Mouse (Mus musculus) erythroid progenitor cell, adult 5-6 weeks (primary cell): ENCODE results near the gene Myh14. TPM values are rescaled to one million over a fixed set of nuclear protein-coding genes. Genes with fewer than 3 reads are reported as not detected.

Experiments
- ATAC-seq: replicated peaks from 2 replicates; pipeline ENCODE4 v1.8.0; 2016; ENCODE audit warnings: moderate number of reproducible peaks, mild to moderate bottlenecking, moderate TSS enrichment, inconsistent platforms; ENCODE audit not compliant: poor library complexity, low FRiP score, severe bottlenecking
- total RNA-seq, 2 experiments: library from RNA; stranded (forward) in 1 of 2; stranded (reverse) in 1 of 2; fragments of 150-400 nt in 1 of 2; fragments of 186-747, 209-891 nt in 1 of 2; gene quantifications; 2 replicates each; pipeline versions ENCODE4 v1.2.3 to v1.2.4; 2015 to 2017; ENCODE audit warnings: low replicate concordance in 2 of 2

Myh14 gene
- total RNA-seq, 2 experiments from 2014 or later, result 0.08 TPM; not detected in 1

DNA sequence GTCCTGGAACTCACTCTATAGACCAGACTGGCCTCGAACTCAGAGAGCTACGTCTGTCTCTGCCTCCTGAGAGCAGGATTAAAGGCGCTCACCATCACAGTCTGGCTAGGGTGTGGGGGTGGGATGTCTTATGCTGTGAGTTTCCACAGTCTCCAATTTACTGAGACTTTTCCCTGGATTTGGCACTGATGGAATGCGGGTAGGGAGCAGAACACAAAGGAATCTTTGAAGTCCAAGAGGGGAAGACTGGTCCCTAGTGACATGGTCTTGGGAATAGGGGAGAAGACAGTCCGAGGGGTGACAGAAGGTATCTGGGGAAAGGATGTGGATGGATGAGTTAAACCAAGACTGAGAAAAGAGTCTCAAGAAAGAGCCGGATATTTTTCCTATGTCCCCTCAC lies 83.0 kb downstream of the Myh14 start:
- ATAC-seq, result no peak

DNA sequence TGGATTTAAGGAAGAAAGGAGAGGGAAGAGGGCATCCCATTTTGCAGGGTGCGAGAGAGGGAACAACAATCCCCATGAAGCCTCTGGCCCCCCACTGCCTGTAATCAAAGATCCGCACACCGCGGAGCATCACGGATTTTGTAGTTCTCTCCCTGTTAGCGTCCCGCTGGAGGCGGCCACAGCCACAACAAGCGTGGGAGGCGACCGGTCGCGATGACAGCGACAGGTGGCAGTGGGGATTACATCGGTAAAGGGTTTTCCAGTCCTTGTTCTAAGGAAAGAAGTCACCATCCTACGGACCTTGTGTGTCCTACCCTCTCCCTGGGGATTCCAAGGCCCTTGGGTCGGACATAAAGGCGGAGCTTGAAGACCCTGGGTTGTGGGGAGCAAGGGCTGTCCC lies 83.7 kb downstream of the Myh14 start:
- ATAC-seq, result no peak

GRCm38 (mm10) chr7:44586518-44586917 lies 84.1 kb downstream of the Myh14 start:
- ATAC-seq, result no peak

DNA sequence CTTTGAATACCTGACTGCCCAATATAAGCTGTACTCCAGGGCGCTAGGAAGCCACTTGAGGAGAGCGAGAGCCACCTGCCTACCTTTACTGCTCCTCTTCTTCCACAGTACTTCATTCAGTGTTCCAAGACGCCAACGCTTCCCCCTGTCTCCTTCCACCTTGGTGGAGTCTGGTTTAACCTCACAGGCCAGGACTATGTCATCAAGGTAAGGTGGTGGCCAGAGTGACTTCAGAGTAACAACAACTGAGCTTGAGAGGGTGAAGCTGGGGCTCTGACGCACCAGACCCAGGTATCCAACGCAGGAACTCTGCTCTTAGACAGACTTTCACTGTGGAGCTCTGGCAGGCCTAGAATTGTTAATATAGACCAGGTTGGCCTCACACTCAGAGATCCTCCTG lies 85.0 kb downstream of the Myh14 start:
- ATAC-seq, result no peak

- ATAC-seq, result no peak
Measured at GRCm38 (mm10) chr7:44584921-44585320, 85.7 kb downstream of the Myh14 start.

DNA sequence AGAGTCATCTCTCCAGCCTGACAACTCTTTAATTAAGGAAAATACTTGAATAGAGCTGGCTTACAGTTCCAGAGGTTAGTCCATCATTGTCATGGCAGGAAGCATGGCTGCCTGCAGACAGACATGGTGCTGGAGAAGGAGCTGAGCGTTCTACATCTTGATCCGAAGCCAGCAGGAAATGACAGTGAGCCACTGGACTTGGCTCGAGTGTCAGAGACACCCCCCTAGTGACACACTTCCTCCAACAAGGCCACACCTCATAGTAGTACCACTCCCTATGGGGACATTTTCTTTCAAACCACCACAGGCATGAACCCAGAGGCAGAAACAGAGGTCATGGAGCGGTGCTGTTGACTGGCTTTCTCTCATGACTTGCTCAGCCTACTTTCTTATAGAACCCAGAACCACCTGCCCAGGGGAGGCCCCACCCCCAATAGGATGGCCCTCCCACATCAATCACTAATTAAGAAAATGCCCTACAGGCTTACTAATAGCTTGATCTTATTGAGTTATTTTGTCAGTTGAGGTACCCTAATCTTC lies 86.3 kb downstream of the Myh14 start:
- ATAC-seq, result no peak

- ATAC-seq, result no peak
Measured at GRCm38 (mm10) chr7:44583146-44583545, 87.5 kb downstream of the Myh14 start.

DNA sequence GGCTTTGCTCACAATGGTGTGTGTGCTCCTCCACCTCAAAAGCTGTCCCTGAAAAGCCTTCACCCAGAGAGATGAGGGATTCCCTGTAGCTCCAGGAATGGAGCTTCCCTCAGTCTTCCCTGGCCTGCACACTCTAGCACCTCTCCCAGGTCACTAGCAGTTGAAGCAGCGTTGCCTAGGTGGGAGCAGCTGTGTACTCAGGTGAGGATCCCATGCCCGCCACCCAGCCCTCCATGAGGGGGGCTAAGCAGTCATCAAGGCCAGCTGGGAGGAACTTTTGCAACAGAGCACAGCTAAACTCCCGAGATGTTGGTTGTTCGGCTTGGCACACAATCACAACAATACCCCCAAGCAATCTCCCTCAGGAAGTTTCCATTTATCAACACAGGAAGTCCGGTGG lies 87.9 kb downstream of the Myh14 start:
- no peak; the same call in 1 of the 2 replicates for ATAC-seq

- no peak for ATAC-seq
Measured at GRCm38 (mm10) chr7:44581637-44582036, 89.0 kb downstream of the Myh14 start.

GRCm38 (mm10) chr7:44576333-44576844 lies 94.3 kb downstream of the Myh14 start:
- ATAC-seq, result no peak

DNA sequence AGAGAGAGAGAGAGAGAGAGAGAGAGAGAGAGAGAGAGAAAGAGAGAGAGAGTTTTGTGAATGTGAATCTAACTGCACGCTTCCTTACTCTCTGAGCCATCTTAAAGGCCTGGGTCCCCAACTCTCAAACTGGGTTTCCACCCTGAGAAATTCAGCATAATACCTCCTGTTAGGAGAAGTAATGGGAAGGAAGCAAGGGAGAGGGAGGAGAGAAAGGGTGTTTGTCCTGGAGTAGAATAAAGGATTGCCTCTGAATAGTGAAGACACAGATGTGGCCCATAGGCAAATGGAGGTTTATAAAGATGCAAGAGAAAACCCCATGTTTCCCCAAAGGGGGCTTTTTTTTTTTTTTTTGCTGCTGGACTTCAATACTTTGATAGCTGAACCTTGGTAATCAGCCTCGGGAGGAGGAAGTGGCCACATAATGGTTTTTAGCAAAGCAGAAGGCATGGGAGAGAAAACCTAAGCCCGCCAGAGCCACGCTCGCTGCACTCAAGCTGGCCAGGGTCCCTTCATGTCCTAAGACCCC lies 97.6 kb downstream of the Myh14 start:
- ATAC-seq, result no peak

GRCm38 (mm10) chr7:44572213-44572701 lies 98.4 kb downstream of the Myh14 start, which contains the start of gene Napsa:
Gene Napsa (plus strand): TSS chr7:44572380.
- ATAC-seq, result no peak

DNA sequence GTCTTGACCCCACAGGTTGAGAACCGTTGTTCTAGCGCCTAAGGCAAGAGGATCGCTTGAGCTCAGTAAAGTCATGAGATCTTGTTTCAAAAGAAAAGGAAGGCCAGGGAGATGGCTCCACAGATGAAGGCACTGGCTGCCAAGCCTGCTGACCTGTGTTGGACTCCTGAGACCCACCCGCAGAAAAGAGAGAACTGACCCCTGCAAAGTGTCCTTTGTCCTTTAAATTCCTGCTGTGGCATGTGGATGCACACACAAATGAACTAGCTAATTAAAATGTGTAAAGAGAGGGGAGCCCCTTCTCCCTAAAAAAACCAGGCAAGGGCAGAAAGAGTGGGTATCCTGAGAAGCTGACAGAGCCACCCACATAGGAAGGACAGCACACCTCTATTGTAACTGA lies 98.8 kb downstream of the Myh14 start:
- ATAC-seq, result no peak

- no peak for ATAC-seq
Measured at GRCm38 (mm10) chr7:44570989-44571388, 99.7 kb downstream of the Myh14 start.

DNA sequence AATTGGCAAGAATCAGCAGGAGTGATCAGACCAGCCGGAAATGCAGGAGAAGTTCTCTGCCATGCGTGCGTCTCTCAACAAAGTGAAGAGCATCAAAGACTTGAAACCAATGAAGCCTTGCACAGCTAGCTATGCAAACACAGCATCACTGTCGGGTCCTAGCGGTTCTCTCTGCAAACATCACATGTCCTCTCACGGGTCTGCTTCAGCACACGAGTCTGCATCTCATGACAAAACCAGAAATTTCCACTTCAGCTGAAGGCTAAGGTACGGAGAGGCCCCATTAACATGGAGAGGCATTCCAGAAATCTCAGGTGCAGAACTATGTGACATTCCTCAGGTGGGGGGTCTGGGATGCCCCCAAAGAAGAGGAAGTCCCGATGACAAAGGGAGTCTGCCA lies 101.8 kb downstream of the Myh14 start:
- no peak for ATAC-seq

- ATAC-seq, result no peak
Measured at GRCm38 (mm10) chr7:44565414-44565813, 105.2 kb downstream of the Myh14 start.

GRCm38 (mm10) chr7:44564486-44564885 lies 106.2 kb downstream of the Myh14 start:
- ATAC-seq, result no peak

DNA sequence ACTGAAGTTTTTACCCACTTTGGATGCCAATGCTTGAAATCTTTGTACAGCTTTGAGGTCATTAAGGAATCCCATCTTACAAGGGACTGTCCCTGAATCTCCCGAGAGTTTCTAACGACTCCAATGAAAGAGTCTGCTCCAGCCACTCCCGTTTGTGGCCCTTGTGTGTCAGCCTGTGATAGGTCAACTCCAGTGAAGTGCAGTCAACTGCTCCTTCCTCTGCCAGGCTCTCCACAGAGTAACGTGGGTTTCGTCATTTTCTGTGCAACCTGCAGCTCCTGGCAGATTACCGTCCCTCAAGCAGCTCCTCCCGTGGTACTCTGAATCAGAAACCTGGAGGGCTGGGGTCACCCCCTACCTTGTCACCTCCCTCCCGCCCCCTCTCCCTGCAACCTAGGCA lies 107.4 kb downstream of the Myh14 start:
- ATAC-seq, result no peak

DNA sequence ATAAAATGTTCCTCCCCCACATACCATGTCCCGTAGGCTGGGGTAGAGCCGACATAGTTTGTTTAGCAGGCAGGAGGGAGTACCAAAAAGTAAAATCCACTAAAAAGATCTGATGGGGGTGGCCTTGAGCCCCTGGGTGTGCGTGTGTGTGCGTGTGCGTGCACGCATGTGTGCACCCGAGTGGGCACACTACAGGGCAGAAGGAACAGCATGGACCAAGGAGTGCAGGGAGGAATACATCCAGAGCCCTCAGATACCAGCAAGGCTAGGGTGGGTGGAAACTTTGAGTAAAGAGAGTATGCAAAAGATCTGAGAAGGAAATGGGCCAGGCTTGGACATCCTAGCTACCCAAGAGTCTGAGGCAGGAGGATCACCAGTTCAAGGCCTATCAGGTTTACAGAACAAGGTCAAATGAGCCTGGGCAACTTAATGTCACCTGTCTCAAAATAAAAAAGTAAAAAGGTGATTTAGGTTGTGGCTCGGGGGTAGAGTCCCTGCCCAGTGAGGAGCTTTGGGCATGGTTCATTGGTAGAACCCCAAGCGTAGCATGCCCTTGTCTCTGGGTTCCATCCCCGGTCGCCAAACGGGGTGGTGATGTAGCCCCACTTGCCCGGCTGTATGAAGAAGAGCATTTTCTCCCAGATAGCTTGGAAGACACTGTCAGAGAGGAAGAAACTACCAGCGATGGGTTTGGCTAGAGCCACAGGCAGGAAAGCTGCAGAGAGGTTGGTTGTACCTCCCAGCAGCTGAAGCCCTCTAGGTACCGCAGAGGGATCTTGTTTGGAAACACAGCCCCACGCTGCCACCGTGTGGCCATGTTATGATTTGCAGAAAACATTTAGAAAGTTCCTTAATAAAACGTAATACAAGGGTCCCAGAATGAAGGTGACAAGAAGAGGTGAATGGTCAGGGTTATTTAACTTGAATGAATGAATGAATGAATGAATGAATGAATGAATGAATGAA lies 109.9 kb downstream of the Myh14 start:
- peak; percentile 83 for ATAC-seq

- no peak for ATAC-seq
Measured at GRCm38 (mm10) chr7:44557629-44558028, 113.0 kb downstream of the Myh14 start.
